ENCODE assay signal across 8 mouse cellular contexts in genomic region chr5:65536751-65537419, GRCm38 (mm10). TPM values are rescaled to one million over a fixed set of nuclear protein-coding genes. Genes with fewer than 3 reads are reported as not detected.
DNase-seq lines count a peak whose midpoint lies in the region; ATAC-seq lines count a peak whose summit lies in the region.

Gene Smim14 (minus strand): TSS chr5:65537184.
Gene Ube2k (plus strand): TSS chr5:65537233.

- peak within 1 kb of the TSS; percentile 94 for H3K9ac ChIP-seq in hindbrain, embryonic 11.5 days (ENCODE audit: low read depth, low read length)

- H3K36me3 ChIP-seq in hindbrain, embryonic 11.5 days (ENCODE audit: control insufficient read depth, insufficient read depth, low read length): no peaks in the 10 kb centered on the region

- peak; percentile 95 for ATAC-seq in hindbrain, embryonic 11.5 days (ENCODE audit: low FRiP score)

- peak; percentile 93 for DNase-seq in MN1 (ENCODE audit: low spot score)
- peak; percentile 93 for DNase-seq in cerebellum, adult 9-10 months
- peak; percentile 86 to 95 for DNase-seq in frontal cortex, adult 2 months (ENCODE audit: extremely low spot score in 1 of 2, low spot score in 1 of 2)
- peak; percentile 96 for DNase-seq in hindbrain, embryonic 11.5 days (ENCODE audit: low spot score)
- peak; percentile 94 to 96 for DNase-seq in layer of hippocampus, postnatal 10 days (ENCODE audit: low spot score in 2 of 2)
- DNase-seq in lung, postnatal 10 days: peak; percentile 95
- DNase-seq in ovary, postnatal 36 days (ENCODE audit: low spot score): peak; percentile 95
- DNase-seq in thymus, postnatal 25 days: peak; percentile 95

- peak within 1 kb of the TSS; percentile 80 for H3K4me3 ChIP-seq in hindbrain, embryonic 11.5 days (ENCODE audit: low read depth, low read length)

- H3K4me2 ChIP-seq in hindbrain, embryonic 11.5 days (replicated peaks; ENCODE audit: low read depth, low read length): peak within 1 kb of the TSS; percentile 74

- H3K9me3 ChIP-seq in hindbrain, embryonic 11.5 days (ENCODE audit: control insufficient read depth, low read length): no peaks in the 10 kb centered on the region

- no peaks in the 10 kb centered on the region for H3K27me3 ChIP-seq in hindbrain, embryonic 11.5 days (ENCODE audit: control insufficient read depth, insufficient read depth, low read length)

- under 1% methylated on average over 65 of the region's 66 CpGs for whole genome bisulfite sequencing in hindbrain, embryonic 11.5 days

- H3K4me1 ChIP-seq in hindbrain, embryonic 11.5 days (replicated peaks; ENCODE audit: control insufficient read depth, insufficient read depth, low read length): no peaks in the 10 kb centered on the region; the same call in 1 of the 2 replicates

- peak within 1 kb of the TSS; percentile 87 for H3K27ac ChIP-seq in hindbrain, embryonic 11.5 days (ENCODE audit: low read depth, low read length)

RNA-seq across cellular contexts. Expression of gene Smim14, which starts in this region (rescaled TPM):
- polyA plus RNA-seq in frontal cortex, adult 2 months (2012; rRNA removed): 148 and 181 TPM in 2 replicates
- polyA plus RNA-seq in hindbrain, embryonic 11.5 days (2014; fragmentation: Nextera tagmentation; extraction: Ambion mirVana): 109 and 111 TPM in 2 replicates
- total RNA-seq in layer of hippocampus, postnatal 10 days (2021): 100 to 1,000 TPM; 141 to 152 TPM

RNA-seq across cellular contexts. Expression of gene Ube2k, which starts in this region (rescaled TPM):
- 113 and 114 TPM in 2 replicates for polyA plus RNA-seq in frontal cortex, adult 2 months (2012; rRNA removed)
- polyA plus RNA-seq in hindbrain, embryonic 11.5 days (2014; fragmentation: Nextera tagmentation; extraction: Ambion mirVana): 147 and 172 TPM in 2 replicates
- 100 to 1,000 TPM; 140 to 150 TPM for total RNA-seq in layer of hippocampus, postnatal 10 days (2021)

Comparison
In these comparisons a context has a peak if more than half of its experiments do, and no peak if none do; other contexts are left out.
1. Peak in every context shown above with its lines: DNase-seq, ATAC-seq, H3K4me3 ChIP-seq and H3K27ac ChIP-seq.